Mouse (Mus musculus): ENCODE measurements around the gene Ust. TPM values are rescaled to one million over a fixed set of nuclear protein-coding genes. Genes with fewer than 3 reads are reported as not detected.

The Ust gene
- polyA plus RNA-seq, 1 experiment from 2014 or later = 4.1 TPM

GRCm38 (mm10) chr10:8364182-8364581 is 154.4 kb downstream of the Ust start:
- 63% methylated on average over 3 of the region's 3 CpGs for WGBS
- Histone ChIP-seq H3K4me3 (ENCODE audit: low read length) (no peak overlapping the region), H3K27me3 (ENCODE audit: control insufficient read depth, insufficient read depth, low read depth, low read length) (no peaks in the 10 kb centered on the region), H3K4me2 (ENCODE audit: low read depth, low read length) (no peak overlapping the region), H3K27ac (ENCODE audit: low read length) (no peak overlapping the region), H3K9ac (ENCODE audit: low read length) (no peak overlapping the region), H3K9me3 (ENCODE audit: control insufficient read depth, low read length) (no peaks in the 10 kb centered on the region), H3K36me3 (ENCODE audit: control insufficient read depth, insufficient read depth, low read length) (no peaks in the 10 kb centered on the region), H3K4me1 (replicated peaks; ENCODE audit: control insufficient read depth, insufficient read depth, low read length) (no peaks in the 10 kb centered on the region)
- no peak for ATAC-seq (ENCODE audit: low read depth)

GRCm38 (mm10) chr10:8363281-8363680 is 155.3 kb downstream of the Ust start:
- 31% methylated on average over 8 of the region's 8 CpGs for WGBS
- no peaks in the 10 kb centered on the region for H3K9me3 ChIP-seq (ENCODE audit: control insufficient read depth, low read length)
- no peak overlapping the region for H3K4me3 ChIP-seq (ENCODE audit: low read length)
- H3K4me1 ChIP-seq (replicated peaks; ENCODE audit: control insufficient read depth, insufficient read depth, low read length) = no peaks in the 10 kb centered on the region
- H3K36me3 ChIP-seq (ENCODE audit: control insufficient read depth, insufficient read depth, low read length) = no peaks in the 10 kb centered on the region
- ATAC-seq (ENCODE audit: low read depth) = no peak
- no peak overlapping the region for H3K4me2 ChIP-seq (ENCODE audit: low read depth, low read length)
- no peaks in the 10 kb centered on the region for H3K27me3 ChIP-seq (ENCODE audit: control insufficient read depth, insufficient read depth, low read depth, low read length)
- no peak overlapping the region for H3K27ac ChIP-seq (ENCODE audit: low read length)
- no peak overlapping the region for H3K9ac ChIP-seq (ENCODE audit: low read length)

GRCm38 (mm10) chr10:8358286-8359045 is 160.2 kb downstream of the Ust start:
- no peak overlapping the region for H3K9ac ChIP-seq (ENCODE audit: low read length)
- H3K36me3 ChIP-seq (ENCODE audit: control insufficient read depth, insufficient read depth, low read length) = no peaks in the 10 kb centered on the region
- H3K27me3 ChIP-seq (ENCODE audit: control insufficient read depth, insufficient read depth, low read depth, low read length) = no peaks in the 10 kb centered on the region
- WGBS = 72% methylated on average over 15 of the region's 15 CpGs
- H3K4me2 ChIP-seq (ENCODE audit: low read depth, low read length) = no peak overlapping the region
- no peak overlapping the region for H3K27ac ChIP-seq (ENCODE audit: low read length)
- no peaks in the 10 kb centered on the region for H3K4me1 ChIP-seq (replicated peaks; ENCODE audit: control insufficient read depth, insufficient read depth, low read length)
- H3K4me3 ChIP-seq (ENCODE audit: low read length) = no peak overlapping the region
- H3K9me3 ChIP-seq (ENCODE audit: control insufficient read depth, low read length) = no peaks in the 10 kb centered on the region
- ATAC-seq (ENCODE audit: low read depth) = no peak

GRCm38 (mm10) chr10:8353534-8353933 is 165.1 kb downstream of the Ust start:
- no peaks in the 10 kb centered on the region for H3K36me3 ChIP-seq (ENCODE audit: control insufficient read depth, insufficient read depth, low read length)
- H3K4me3 ChIP-seq (ENCODE audit: low read length) = no peak overlapping the region
- H3K4me1 ChIP-seq (replicated peaks; ENCODE audit: control insufficient read depth, insufficient read depth, low read length) = no peaks in the 10 kb centered on the region
- no peak overlapping the region for H3K4me2 ChIP-seq (ENCODE audit: low read depth, low read length)
- no peaks in the 10 kb centered on the region for H3K27me3 ChIP-seq (ENCODE audit: control insufficient read depth, insufficient read depth, low read depth, low read length)
- ATAC-seq (ENCODE audit: low read depth) = no peak
- H3K9me3 ChIP-seq (ENCODE audit: control insufficient read depth, low read length) = no peaks in the 10 kb centered on the region
- H3K9ac ChIP-seq (ENCODE audit: low read length) = no peak overlapping the region
- no peak overlapping the region for H3K27ac ChIP-seq (ENCODE audit: low read length)
- WGBS = 66% methylated on average over 4 of the region's 4 CpGs

- 78% methylated on average over 7 of the region's 7 CpGs for WGBS
- Histone ChIP-seq H3K27ac (ENCODE audit: low read length) (no peak overlapping the region), H3K27me3 (ENCODE audit: control insufficient read depth, insufficient read depth, low read depth, low read length) (no peaks in the 10 kb centered on the region), H3K4me3 (ENCODE audit: low read length) (no peak overlapping the region), H3K9me3 (ENCODE audit: control insufficient read depth, low read length) (no peaks in the 10 kb centered on the region), H3K9ac (ENCODE audit: low read length) (no peak overlapping the region), H3K36me3 (ENCODE audit: control insufficient read depth, insufficient read depth, low read length) (no peaks in the 10 kb centered on the region), H3K4me1 (replicated peaks; ENCODE audit: control insufficient read depth, insufficient read depth, low read length) (no peaks in the 10 kb centered on the region), H3K4me2 (ENCODE audit: low read depth, low read length) (no peak overlapping the region)
- ATAC-seq (ENCODE audit: low read depth) = no peak
These were observed 168.0 kb downstream of the Ust start for GRCm38 (mm10) chr10:8350626-8351025.

- 69% methylated on average over 5 of the region's 5 CpGs for WGBS
- Histone ChIP-seq H3K27ac (ENCODE audit: low read length) (no peak overlapping the region), H3K4me3 (ENCODE audit: low read length) (no peak overlapping the region), H3K4me2 (ENCODE audit: low read depth, low read length) (no peak overlapping the region), H3K9ac (ENCODE audit: low read length) (no peak overlapping the region), H3K9me3 (ENCODE audit: control insufficient read depth, low read length) (no peaks in the 10 kb centered on the region), H3K36me3 (ENCODE audit: control insufficient read depth, insufficient read depth, low read length) (no peaks in the 10 kb centered on the region), H3K27me3 (ENCODE audit: control insufficient read depth, insufficient read depth, low read depth, low read length) (no peaks in the 10 kb centered on the region), H3K4me1 (replicated peaks; ENCODE audit: control insufficient read depth, insufficient read depth, low read length) (no peaks in the 10 kb centered on the region)
- ATAC-seq (ENCODE audit: low read depth) = no peak
These were observed 171.1 kb downstream of the Ust start for GRCm38 (mm10) chr10:8347497-8347896.

GRCm38 (mm10) chr10:8342556-8342955 is 176.1 kb downstream of the Ust start:
- H3K9ac ChIP-seq (ENCODE audit: low read length) = no peak overlapping the region
- WGBS = 63% methylated on average over 2 of the region's 2 CpGs
- no peaks in the 10 kb centered on the region for H3K4me1 ChIP-seq (replicated peaks; ENCODE audit: control insufficient read depth, insufficient read depth, low read length)
- H3K4me3 ChIP-seq (ENCODE audit: low read length) = no peak overlapping the region
- H3K4me2 ChIP-seq (ENCODE audit: low read depth, low read length) = no peak overlapping the region
- H3K27me3 ChIP-seq (ENCODE audit: control insufficient read depth, insufficient read depth, low read depth, low read length) = no peaks in the 10 kb centered on the region
- no peaks in the 10 kb centered on the region for H3K36me3 ChIP-seq (ENCODE audit: control insufficient read depth, insufficient read depth, low read length)
- H3K27ac ChIP-seq (ENCODE audit: low read length) = no peak overlapping the region
- no peaks in the 10 kb centered on the region for H3K9me3 ChIP-seq (ENCODE audit: control insufficient read depth, low read length)
- no peak for ATAC-seq (ENCODE audit: low read depth)

GRCm38 (mm10) chr10:8339645-8340428 is 178.8 kb downstream of the Ust start:
- H3K27ac ChIP-seq (ENCODE audit: low read length) = no peak overlapping the region
- 58% methylated on average over 12 of the region's 12 CpGs for WGBS
- H3K4me1 ChIP-seq (replicated peaks; ENCODE audit: control insufficient read depth, insufficient read depth, low read length) = no peaks in the 10 kb centered on the region
- no peak for ATAC-seq (ENCODE audit: low read depth)
- H3K9ac ChIP-seq (ENCODE audit: low read length) = no peak overlapping the region
- no peaks in the 10 kb centered on the region for H3K9me3 ChIP-seq (ENCODE audit: control insufficient read depth, low read length)
- H3K4me3 ChIP-seq (ENCODE audit: low read length) = no peak overlapping the region
- no peaks in the 10 kb centered on the region for H3K27me3 ChIP-seq (ENCODE audit: control insufficient read depth, insufficient read depth, low read depth, low read length)
- no peak overlapping the region for H3K4me2 ChIP-seq (ENCODE audit: low read depth, low read length)
- H3K36me3 ChIP-seq (ENCODE audit: control insufficient read depth, insufficient read depth, low read length) = no peaks in the 10 kb centered on the region

GRCm38 (mm10) chr10:8336601-8337000 is 182.0 kb downstream of the Ust start:
- ATAC-seq (ENCODE audit: low read depth) = no peak
- H3K9me3 ChIP-seq (ENCODE audit: control insufficient read depth, low read length) = no peaks in the 10 kb centered on the region
- H3K4me3 ChIP-seq (ENCODE audit: low read length) = no peak overlapping the region
- no peaks in the 10 kb centered on the region for H3K36me3 ChIP-seq (ENCODE audit: control insufficient read depth, insufficient read depth, low read length)
- no peak overlapping the region for H3K4me2 ChIP-seq (ENCODE audit: low read depth, low read length)
- H3K27me3 ChIP-seq (ENCODE audit: control insufficient read depth, insufficient read depth, low read depth, low read length) = no peaks in the 10 kb centered on the region
- WGBS = 56% methylated on average over 1 of the region's 1 CpGs
- no peaks in the 10 kb centered on the region for H3K4me1 ChIP-seq (replicated peaks; ENCODE audit: control insufficient read depth, insufficient read depth, low read length)
- no peak overlapping the region for H3K27ac ChIP-seq (ENCODE audit: low read length)
- H3K9ac ChIP-seq (ENCODE audit: low read length) = no peak overlapping the region

Measured in lung, embryonic 16.5 days (tissue).